Mouse (Mus musculus) mature B cell (primary cell): ENCODE measurements at regions not wholly inside any gene's neighbourhood (a gene's known extent, or its start where the extent isn't known, plus 50 kb on each side); places are given as distances from the start of the nearest gene placed in this dataset.

Experiments
- in situ Hi-C: fragments of 300-500 bp; cut with MboI; formaldehyde crosslinking; loops from 2 replicates; pipeline ENCODE4 v1.14.3; 2019

GRCm38 (mm10) chr10:99460847-99461445 lies 197.9 kb downstream of the Dusp6 start:
- in situ Hi-C loops = loop anchor here (5.0 kb wide), 1 partner anchor 199 kb away; the partner anchor contains the start of gene Dusp6

GRCm38 (mm10) chr10:99461446-99461966 lies 198.5 kb downstream of the Dusp6 start:
- in situ Hi-C loops = loop anchor here (5.0 kb wide), 1 partner anchor 199 kb away; the partner anchor contains the start of gene Dusp6

GRCm38 (mm10) chr10:99466695-99467094 lies 203.7 kb downstream of the Dusp6 start:
- in situ Hi-C loops = no loop called here

- in situ Hi-C loops = no loop called here
Measured at GRCm38 (mm10) chr10:99467319-99467842, 204.3 kb downstream of the Dusp6 start.

- in situ Hi-C loops = no loop called here
Measured at GRCm38 (mm10) chr10:99468971-99469370, 205.9 kb downstream of the Dusp6 start.

- in situ Hi-C loops = no loop called here
Measured at GRCm38 (mm10) chr10:99471832-99472497, 208.9 kb downstream of the Dusp6 start.

GRCm38 (mm10) chr10:99472806-99473205 lies 209.8 kb downstream of the Dusp6 start:
- in situ Hi-C loops = no loop called here

- in situ Hi-C loops = no loop called here
Measured at GRCm38 (mm10) chr10:99473758-99474157, 210.7 kb downstream of the Dusp6 start.

GRCm38 (mm10) chr10:99474546-99474945 lies 211.5 kb downstream of the Dusp6 start:
- in situ Hi-C loops = no loop called here

- in situ Hi-C loops = no loop called here
Measured at GRCm38 (mm10) chr10:99476214-99476613, 213.2 kb downstream of the Dusp6 start.

- in situ Hi-C loops = no loop called here
Measured at GRCm38 (mm10) chr10:99476776-99477175, 213.7 kb downstream of the Dusp6 start.

- in situ Hi-C loops = no loop called here
Measured at GRCm38 (mm10) chr10:99480573-99480972, 217.5 kb downstream of the Dusp6 start.

GRCm38 (mm10) chr10:99482009-99482408 lies 219.0 kb downstream of the Dusp6 start:
- in situ Hi-C loops = no loop called here

GRCm38 (mm10) chr10:99488195-99489080 lies 225.4 kb downstream of the Dusp6 start:
- in situ Hi-C loops = no loop called here

- in situ Hi-C loops = no loop called here
Measured at GRCm38 (mm10) chr10:99511514-99512237, 247.8 kb downstream of the Csl start.

GRCm38 (mm10) chr10:99517944-99518343 lies 241.5 kb downstream of the Csl start:
- in situ Hi-C loops = no loop called here

- in situ Hi-C loops = no loop called here
Measured at GRCm38 (mm10) chr10:99519479-99519878, 240.0 kb downstream of the Csl start.

- in situ Hi-C loops = no loop called here
Measured at GRCm38 (mm10) chr10:99523817-99524216, 235.6 kb downstream of the Csl start.

GRCm38 (mm10) chr10:99524273-99525212 lies 234.9 kb downstream of the Csl start:
- in situ Hi-C loops = no loop called here

GRCm38 (mm10) chr10:99526148-99526547 lies 233.3 kb downstream of the Csl start:
- in situ Hi-C loops = no loop called here
